Mouse (Mus musculus): Measurements from ENCODE around the gene Bcam. TPM values are rescaled to one million over a fixed set of nuclear protein-coding genes. Genes with fewer than 3 reads are reported as not detected.

Gene Bcam
- polyA plus RNA-seq, 1 experiment from 2014 or later, result 345 TPM

- Histone ChIP-seq H3K9me3 (no peaks in the 10 kb centered on the region), H3K4me1 (peaks cover 63% of the 10 kb centered on the region), H3K4me3 (peak overlapping the region; percentile 81), H3K36me3 (peaks cover 1% of the 10 kb centered on the region; the same call in 1 of the 2 replicates), H3K27me3 (no peaks in the 10 kb centered on the region), H3K4me2 (peak overlapping the region; percentile 77), H3K27ac (peak overlapping the region; percentile 93), H3K9ac (peak overlapping the region; percentile 84)
- ATAC-seq (ENCODE audit: borderline replicate concordance, extremely low read depth, low FRiP score, low TSS enrichment), result peak; percentile 94
- under 1% methylated on average over 46 of the region's 46 CpGs for WGBS
These were observed 21.2 kb downstream of the Bcam start for GRCm38 (mm10) chr7:19749389-19750216.

- peak overlapping the region; percentile 93 for H3K27ac ChIP-seq
- H3K4me1 ChIP-seq, result peaks cover 59% of the 10 kb centered on the region
- no peaks in the 10 kb centered on the region for H3K9me3 ChIP-seq
- 0 out of 2 replicates have a peak, but pooled peaks have one; percentile 1 for ATAC-seq (ENCODE audit: borderline replicate concordance, extremely low read depth, low FRiP score, low TSS enrichment)
- peak overlapping the region; percentile 84 for H3K9ac ChIP-seq
- H3K4me2 ChIP-seq, result peak overlapping the region; percentile 77
- H3K4me3 ChIP-seq, result peak overlapping the region; percentile 81
- no peaks in the 10 kb centered on the region for H3K27me3 ChIP-seq
- peaks cover 11% of the 10 kb centered on the region; the same call in 1 of the 2 replicates for H3K36me3 ChIP-seq
- 1% methylated on average over 32 of the region's 32 CpGs for WGBS
These were observed 22.3 kb downstream of the Bcam start for GRCm38 (mm10) chr7:19748219-19749195.

GRCm38 (mm10) chr7:19747420-19748218 lies 23.2 kb downstream of the Bcam start:
- Histone ChIP-seq H3K4me2 (peak overlapping the region; percentile 77), H3K9me3 (no peaks in the 10 kb centered on the region), H3K4me3 (peak overlapping the region; percentile 81), H3K9ac (peak overlapping the region; percentile 84), H3K27ac (peak overlapping the region; percentile 93), H3K27me3 (no peaks in the 10 kb centered on the region), H3K4me1 (peaks cover 54% of the 10 kb centered on the region), H3K36me3 (peaks cover 16% of the 10 kb centered on the region; the same call in 1 of the 2 replicates)
- 5% methylated on average over 25 of the region's 25 CpGs for WGBS
- no peak for ATAC-seq (ENCODE audit: borderline replicate concordance, extremely low read depth, low FRiP score, low TSS enrichment)

- Histone ChIP-seq H3K4me3 (peak overlapping the region; percentile 81), H3K4me2 (peak overlapping the region; percentile 77), H3K9me3 (no peaks in the 10 kb centered on the region), H3K36me3 (peaks cover 19% of the 10 kb centered on the region; the same call in 1 of the 2 replicates), H3K27ac (peak overlapping the region; percentile 93; the same call in 1 of the 2 replicates), H3K4me1 (peaks cover 64% of the 10 kb centered on the region), H3K9ac (peak overlapping the region; percentile 84), H3K27me3 (no peaks in the 10 kb centered on the region)
- 23% methylated on average over 6 of the region's 6 CpGs for WGBS
- no peak for ATAC-seq (ENCODE audit: borderline replicate concordance, extremely low read depth, low FRiP score, low TSS enrichment)
These were observed 24.2 kb downstream of the Bcam start for GRCm38 (mm10) chr7:19746426-19747201.

- Histone ChIP-seq H3K27me3 (no peaks in the 10 kb centered on the region), H3K9ac (no peak overlapping the region), H3K9me3 (no peaks in the 10 kb centered on the region), H3K4me2 (no peak overlapping the region), H3K4me3 (no peak overlapping the region), H3K4me1 (peaks cover 67% of the 10 kb centered on the region), H3K36me3 (peaks cover 19% of the 10 kb centered on the region; the same call in 1 of the 2 replicates), H3K27ac (peak overlapping the region; percentile 72; the same call in 1 of the 2 replicates)
- no peak for ATAC-seq (ENCODE audit: borderline replicate concordance, extremely low read depth, low FRiP score, low TSS enrichment)
- 66% methylated on average over 9 of the region's 10 CpGs for WGBS
These were observed 24.8 kb downstream of the Bcam start for GRCm38 (mm10) chr7:19745971-19746370.

GRCm38 (mm10) chr7:19744590-19745385 lies 26.0 kb downstream of the Bcam start:
- Histone ChIP-seq H3K27me3 (no peaks in the 10 kb centered on the region), H3K4me2 (peak overlapping the region; percentile 12; the same call in 1 of the 2 replicates), H3K36me3 (peaks cover 27% of the 10 kb centered on the region; the same call in 1 of the 2 replicates), H3K9me3 (no peaks in the 10 kb centered on the region), H3K9ac (no peak overlapping the region), H3K4me3 (no peak overlapping the region), H3K4me1 (peaks cover 66% of the 10 kb centered on the region), H3K27ac (peak overlapping the region; percentile 72)
- 53% methylated on average over 14 of the region's 14 CpGs for WGBS
- ATAC-seq (ENCODE audit: borderline replicate concordance, extremely low read depth, low FRiP score, low TSS enrichment), result no peak

- H3K4me3 ChIP-seq, result no peak overlapping the region
- no peaks in the 10 kb centered on the region for H3K9me3 ChIP-seq
- no peak overlapping the region for H3K27ac ChIP-seq
- no peak overlapping the region for H3K9ac ChIP-seq
- 71% methylated on average over 6 of the region's 6 CpGs for WGBS
- H3K36me3 ChIP-seq, result peaks cover 28% of the 10 kb centered on the region; the same call in 1 of the 2 replicates
- H3K4me2 ChIP-seq, result no peak overlapping the region
- ATAC-seq (ENCODE audit: borderline replicate concordance, extremely low read depth, low FRiP score, low TSS enrichment), result no peak
- peaks cover 66% of the 10 kb centered on the region for H3K4me1 ChIP-seq
- no peaks in the 10 kb centered on the region for H3K27me3 ChIP-seq
These were observed 27.0 kb downstream of the Bcam start for GRCm38 (mm10) chr7:19743791-19744190.

- H3K27ac ChIP-seq, result no peak overlapping the region
- H3K4me1 ChIP-seq, result peaks cover 56% of the 10 kb centered on the region
- no peak for ATAC-seq (ENCODE audit: borderline replicate concordance, extremely low read depth, low FRiP score, low TSS enrichment)
- WGBS, result 36% methylated on average over 5 of the region's 5 CpGs
- no peak overlapping the region for H3K9ac ChIP-seq
- no peaks in the 10 kb centered on the region for H3K27me3 ChIP-seq
- peaks cover 38% of the 10 kb centered on the region for H3K36me3 ChIP-seq
- H3K9me3 ChIP-seq, result no peaks in the 10 kb centered on the region
- H3K4me3 ChIP-seq, result no peak overlapping the region
- H3K4me2 ChIP-seq, result no peak overlapping the region
These were observed 28.3 kb downstream of the Bcam start for GRCm38 (mm10) chr7:19742468-19742867.

- Histone ChIP-seq H3K4me3 (no peak overlapping the region), H3K36me3 (peaks cover 48% of the 10 kb centered on the region), H3K9ac (no peak overlapping the region), H3K4me2 (peak overlapping the region; percentile 9; the same call in 1 of the 2 replicates), H3K27ac (peak overlapping the region; percentile 45), H3K9me3 (no peaks in the 10 kb centered on the region), H3K4me1 (peaks cover 46% of the 10 kb centered on the region), H3K27me3 (no peaks in the 10 kb centered on the region)
- ATAC-seq (ENCODE audit: borderline replicate concordance, extremely low read depth, low FRiP score, low TSS enrichment), result peak; percentile 23; the same call in 1 of the 2 replicates
- WGBS, result 18% methylated on average over 8 of the region's 8 CpGs
These were observed 29.3 kb downstream of the Bcam start for GRCm38 (mm10) chr7:19741329-19742031.
